Mouse (Mus musculus) embryonic facial prominence, embryonic 13.5 days (tissue): ENCODE measurements at regions not wholly inside any gene's neighbourhood (a gene's known extent, or its start where the extent isn't known, plus 50 kb on each side); places are given as distances from the start of the nearest gene placed in this dataset.

Source experiments
- ATAC-seq: fragments of 200-750 bp; cut with Nextera tagmentation; 2 replicates; pipeline ENCODE4 v1.8.0; 2017; ENCODE audit warnings: low read depth; ENCODE audit not compliant: insufficient number of reproducible peaks, insufficient read depth, low FRiP score, low TSS enrichment
- H3K27ac ChIP-seq: fragments of 300-500 bp; sonication (generic); 2 replicates; pipeline ENCODE4 v1.5.1; 2015; ENCODE audit warnings: moderate library complexity, mild to moderate bottlenecking, inconsistent platforms
- H3K27me3 ChIP-seq: fragments of 300-500 bp; sonication (generic); 2 replicates; pipeline ENCODE4 v1.6.1; 2015; ENCODE audit warnings: mild to moderate bottlenecking, inconsistent platforms
- H3K36me3 ChIP-seq: fragments of 300-500 bp; sonication (generic); 2 replicates; pipeline ENCODE4 v1.6.1; 2015; ENCODE audit warnings: mild to moderate bottlenecking, inconsistent platforms
- H3K4me1 ChIP-seq: fragments of 300-500 bp; sonication (generic); 2 replicates; pipeline ENCODE4 v1.6.1; 2015; ENCODE audit warnings: inconsistent platforms
- H3K4me2 ChIP-seq: fragments of 300-500 bp; sonication (generic); 2 replicates; pipeline ENCODE4 v1.6.1; 2015; ENCODE audit warnings: moderate library complexity, mild to moderate bottlenecking, inconsistent platforms
- H3K4me3 ChIP-seq: fragments of 300-500 bp; sonication (generic); 2 replicates; pipeline ENCODE4 v1.5.1; 2015; ENCODE audit warnings: mild to moderate bottlenecking, inconsistent platforms
- H3K9ac ChIP-seq: fragments of 300-500 bp; sonication (generic); 2 replicates; pipeline ENCODE4 v1.6.1; 2015; ENCODE audit warnings: mild to moderate bottlenecking, inconsistent platforms
- H3K9me3 ChIP-seq: fragments of 300-500 bp; sonication (generic); 2 replicates; pipeline ENCODE4 v1.6.1; 2016; ENCODE audit warnings: inconsistent platforms
- WGBS: fragments of 180-500 bp; shearing (Covaris S2); methylation state at CpG from one replicate; pipeline ENCODE4 v1.1.7; 2015; ENCODE audit warnings: mixed read lengths; 5-methylcytosine and 5-hydroxymethylcytosine counted together

DNA sequence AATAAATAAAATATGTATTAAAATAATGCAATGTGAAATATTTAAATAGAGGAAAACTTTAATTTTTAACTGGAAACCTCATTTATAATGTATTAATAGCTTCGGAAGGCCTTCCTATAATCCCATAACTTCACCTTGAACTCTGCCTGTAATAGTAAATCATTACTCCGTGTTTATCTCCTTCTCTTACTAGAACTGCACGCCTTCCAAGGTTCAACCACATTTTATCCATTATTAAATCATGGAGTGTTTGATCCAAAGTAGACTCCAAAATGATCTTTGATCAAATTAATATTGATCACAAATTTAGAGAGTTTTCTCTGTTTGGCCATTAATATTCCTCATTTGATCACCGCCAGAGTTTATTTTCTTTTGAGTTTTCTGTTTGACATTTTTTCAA lies 114.8 kb upstream of the Adgrl2 start:
- H3K9ac ChIP-seq: no peak overlapping the region
- H3K4me2 ChIP-seq: no peak overlapping the region
- H3K4me3 ChIP-seq: no peak overlapping the region
- H3K9me3 ChIP-seq: no peaks in the 10 kb centered on the region
- no peaks in the 10 kb centered on the region for H3K36me3 ChIP-seq
- H3K4me1 ChIP-seq: peaks cover 9% of the 10 kb centered on the region
- H3K27me3 ChIP-seq: no peaks in the 10 kb centered on the region
- ATAC-seq: no peak
- H3K27ac ChIP-seq: no peak overlapping the region
- 94% methylated on average over 4 of the region's 4 CpGs for WGBS

DNA sequence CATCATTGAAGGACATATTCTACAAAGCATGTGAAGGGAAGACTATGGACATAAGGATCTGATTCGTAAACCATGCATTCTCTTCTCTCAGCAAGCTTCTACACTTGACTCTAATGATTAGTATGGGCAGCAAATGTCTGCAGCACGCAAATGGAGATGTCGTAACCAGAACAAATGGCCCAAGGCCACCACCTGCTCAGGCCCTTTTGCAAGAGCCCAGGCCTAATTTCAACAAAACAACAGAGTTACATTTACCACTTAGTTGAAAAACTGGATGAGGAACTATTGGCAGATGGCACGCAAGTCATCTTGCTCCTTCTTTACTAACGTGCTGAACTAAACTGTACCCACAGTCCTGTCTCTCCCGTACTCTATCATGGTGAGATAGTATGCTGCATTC lies 113.7 kb upstream of the Adgrl2 start:
- WGBS: 82% methylated on average over 6 of the region's 6 CpGs
- no peak overlapping the region for H3K9ac ChIP-seq
- no peak overlapping the region for H3K27ac ChIP-seq
- no peaks in the 10 kb centered on the region for H3K9me3 ChIP-seq
- no peaks in the 10 kb centered on the region for H3K27me3 ChIP-seq
- peaks cover 14% of the 10 kb centered on the region for H3K4me1 ChIP-seq
- no peak overlapping the region for H3K4me3 ChIP-seq
- H3K4me2 ChIP-seq: no peak overlapping the region
- ATAC-seq: no peak
- H3K36me3 ChIP-seq: no peaks in the 10 kb centered on the region

DNA sequence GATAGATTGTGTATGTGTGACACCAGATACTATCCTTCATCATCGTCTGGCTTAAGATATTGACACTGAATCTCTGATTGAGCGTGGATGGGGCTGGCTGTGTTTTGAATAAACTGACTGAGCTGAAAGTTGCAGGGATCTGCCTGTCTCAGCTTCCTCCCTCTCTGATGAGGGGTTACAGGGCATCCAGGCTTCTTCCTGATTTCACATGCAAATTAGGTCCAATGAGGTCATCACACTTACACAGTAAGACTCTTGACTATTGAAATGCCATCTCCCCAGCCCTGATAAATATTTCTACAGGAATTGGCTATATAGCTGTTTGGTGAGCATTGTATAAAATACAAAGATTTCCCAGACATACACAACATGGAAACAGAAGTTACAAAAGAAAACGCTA lies 113.1 kb upstream of the Adgrl2 start:
- no peaks in the 10 kb centered on the region for H3K36me3 ChIP-seq
- H3K4me3 ChIP-seq: no peak overlapping the region
- no peaks in the 10 kb centered on the region for H3K27me3 ChIP-seq
- no peaks in the 10 kb centered on the region for H3K9me3 ChIP-seq
- WGBS: 85% methylated on average over 3 of the region's 3 CpGs
- H3K4me2 ChIP-seq: no peak overlapping the region
- H3K9ac ChIP-seq: no peak overlapping the region
- no peak overlapping the region for H3K27ac ChIP-seq
- H3K4me1 ChIP-seq: peaks cover 14% of the 10 kb centered on the region
- ATAC-seq: no peak

DNA sequence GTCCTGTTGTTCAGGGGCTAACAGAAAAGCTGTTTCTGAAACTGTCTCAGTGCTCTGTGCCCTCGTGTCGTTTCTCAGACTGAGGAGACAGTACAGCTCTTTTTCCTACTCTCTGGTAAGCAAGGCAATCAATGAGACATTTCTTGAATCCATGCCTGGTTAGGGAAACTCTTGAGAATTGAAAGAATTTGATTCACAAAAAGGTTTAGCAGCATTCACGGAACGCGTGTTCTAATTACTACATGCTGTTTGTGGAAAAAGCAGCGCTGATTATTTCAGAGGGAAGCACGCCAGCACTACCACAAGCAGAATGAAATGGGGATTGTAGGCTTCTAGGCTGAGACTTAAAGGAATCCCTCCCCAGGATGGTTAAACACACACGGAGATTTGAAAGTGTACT lies 112.5 kb upstream of the Adgrl2 start:
- Histone ChIP-seq H3K4me2 (no peak overlapping the region), H3K36me3 (no peaks in the 10 kb centered on the region), H3K4me3 (no peak overlapping the region), H3K27me3 (no peaks in the 10 kb centered on the region), H3K4me1 (peaks cover 14% of the 10 kb centered on the region), H3K9me3 (no peaks in the 10 kb centered on the region), H3K27ac (peak overlapping the region; percentile 5; the same call in 1 of the 2 replicates), H3K9ac (no peak overlapping the region)
- no peak for ATAC-seq
- 29% methylated on average over 8 of the region's 8 CpGs for whole genome bisulfite sequencing

DNA sequence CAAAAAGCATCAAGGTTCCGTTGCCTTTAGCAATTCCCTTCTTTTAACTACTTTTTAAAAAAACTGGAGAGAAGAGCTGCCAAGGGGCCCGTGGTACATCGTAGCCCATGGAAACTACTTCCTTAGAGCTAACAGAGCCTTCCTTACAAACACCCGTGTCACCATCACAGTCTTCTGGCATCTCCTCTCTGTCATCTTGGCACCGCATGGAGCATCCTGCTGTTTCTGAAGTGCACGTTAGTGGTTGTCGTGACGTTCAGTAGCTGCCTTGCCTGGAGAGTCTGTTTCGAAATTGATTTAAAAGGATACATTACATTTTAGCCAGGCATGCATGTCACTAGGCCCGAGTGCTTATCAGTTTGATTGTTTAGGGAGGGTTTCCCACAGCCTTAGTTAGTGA lies 111.4 kb upstream of the Adgrl2 start:
- no peak overlapping the region for H3K4me3 ChIP-seq
- no peak overlapping the region for H3K9ac ChIP-seq
- no peak overlapping the region for H3K27ac ChIP-seq
- H3K4me1 ChIP-seq: peaks cover 14% of the 10 kb centered on the region
- no peaks in the 10 kb centered on the region for H3K36me3 ChIP-seq
- no peak for ATAC-seq
- no peaks in the 10 kb centered on the region for H3K27me3 ChIP-seq
- H3K9me3 ChIP-seq: no peaks in the 10 kb centered on the region
- 75% methylated on average over 10 of the region's 10 CpGs for WGBS
- no peak overlapping the region for H3K4me2 ChIP-seq

GRCm38 (mm10) chr3:149098764-149099163 lies 108.4 kb upstream of the Adgrl2 start:
- 71% methylated on average over 4 of the region's 4 CpGs for WGBS
- Histone ChIP-seq H3K27me3 (no peaks in the 10 kb centered on the region), H3K36me3 (no peaks in the 10 kb centered on the region), H3K9me3 (no peaks in the 10 kb centered on the region), H3K9ac (no peak overlapping the region), H3K4me3 (no peak overlapping the region), H3K27ac (no peak overlapping the region), H3K4me1 (peaks cover 14% of the 10 kb centered on the region), H3K4me2 (no peak overlapping the region)
- no peak for ATAC-seq

DNA sequence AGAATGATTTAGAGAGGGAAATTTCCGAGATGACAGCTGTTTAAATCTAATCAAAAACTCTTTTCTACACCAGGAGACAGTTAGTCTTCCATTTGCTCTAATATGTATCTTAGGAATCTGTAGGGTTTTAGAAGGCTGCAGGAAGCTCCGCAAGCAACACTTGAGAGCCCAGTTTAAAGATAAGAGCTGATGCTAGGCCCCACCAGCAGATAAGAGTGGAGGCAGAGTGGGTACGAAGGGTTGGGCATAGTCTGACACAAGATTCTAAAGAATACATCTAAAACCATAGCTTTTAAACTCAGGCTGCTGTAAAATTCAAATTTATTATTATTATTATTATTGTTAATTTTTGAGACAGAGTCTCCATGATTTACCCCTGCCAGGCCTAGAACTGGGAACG lies 106.7 kb upstream of the Adgrl2 start:
- Histone ChIP-seq H3K4me1 (peaks cover 19% of the 10 kb centered on the region), H3K27me3 (no peaks in the 10 kb centered on the region), H3K4me2 (no peak overlapping the region), H3K36me3 (no peaks in the 10 kb centered on the region), H3K4me3 (no peak overlapping the region), H3K9me3 (no peaks in the 10 kb centered on the region), H3K27ac (no peak overlapping the region), H3K9ac (no peak overlapping the region)
- ATAC-seq: no peak
- 75% methylated on average over 4 of the region's 4 CpGs for WGBS

DNA sequence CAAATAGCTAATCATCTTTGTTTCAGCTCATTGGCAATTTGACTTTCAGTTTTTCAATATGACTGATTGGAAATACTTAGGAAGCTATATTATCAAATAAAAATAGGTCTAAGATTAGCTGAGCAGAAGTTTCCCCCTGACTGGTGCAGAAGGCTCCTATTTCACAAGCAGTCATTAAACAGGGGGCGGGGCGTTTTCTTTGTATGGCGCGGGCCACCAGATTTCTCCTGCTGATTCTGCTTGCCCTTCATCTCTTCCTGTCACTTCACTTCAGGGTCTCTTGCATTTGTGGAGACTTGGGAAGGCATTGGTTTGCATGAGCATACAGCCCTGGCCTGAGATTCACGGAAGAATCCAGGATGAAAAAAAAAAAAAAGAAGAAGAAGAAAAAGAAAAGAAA lies 102.3 kb upstream of the Adgrl2 start:
- no peaks in the 10 kb centered on the region for H3K27me3 ChIP-seq
- peak overlapping the region; percentile 39; the same call in 1 of the 2 replicates for H3K4me2 ChIP-seq
- H3K27ac ChIP-seq: 0 out of 2 replicates have a peak overlapping the region, but pooled peaks have one; percentile 23
- WGBS: 3% methylated on average over 5 of the region's 5 CpGs
- ATAC-seq: no peak
- H3K4me1 ChIP-seq: peaks cover 40% of the 10 kb centered on the region
- no peak overlapping the region for H3K9ac ChIP-seq
- H3K36me3 ChIP-seq: no peaks in the 10 kb centered on the region
- H3K9me3 ChIP-seq: no peaks in the 10 kb centered on the region
- no peak overlapping the region for H3K4me3 ChIP-seq

- H3K9ac ChIP-seq: no peak overlapping the region
- 0 out of 2 replicates have a peak overlapping the region, but pooled peaks have one; percentile 11 for H3K4me2 ChIP-seq
- no peak for ATAC-seq
- no peaks in the 10 kb centered on the region for H3K36me3 ChIP-seq
- WGBS: 21% methylated on average over 5 of the region's 5 CpGs
- H3K4me1 ChIP-seq: peaks cover 62% of the 10 kb centered on the region
- no peaks in the 10 kb centered on the region for H3K9me3 ChIP-seq
- H3K27me3 ChIP-seq: no peaks in the 10 kb centered on the region
- no peak overlapping the region for H3K4me3 ChIP-seq
- no peak overlapping the region for H3K27ac ChIP-seq
Observed at GRCm38 (mm10) chr3:149090103-149090502, 99.7 kb upstream of the Adgrl2 start.

- H3K36me3 ChIP-seq: no peaks in the 10 kb centered on the region
- no peak for ATAC-seq
- H3K27ac ChIP-seq: peak overlapping the region; percentile 1
- H3K4me2 ChIP-seq: peak overlapping the region; percentile 63
- H3K9ac ChIP-seq: peak overlapping the region; percentile 60
- WGBS: 1% methylated on average over 16 of the region's 16 CpGs
- no peaks in the 10 kb centered on the region for H3K27me3 ChIP-seq
- H3K4me3 ChIP-seq: peak overlapping the region; percentile 33
- no peaks in the 10 kb centered on the region for H3K9me3 ChIP-seq
- peaks cover 74% of the 10 kb centered on the region for H3K4me1 ChIP-seq
Observed at GRCm38 (mm10) chr3:149088621-149089128, 98.3 kb upstream of the Adgrl2 start.

DNA sequence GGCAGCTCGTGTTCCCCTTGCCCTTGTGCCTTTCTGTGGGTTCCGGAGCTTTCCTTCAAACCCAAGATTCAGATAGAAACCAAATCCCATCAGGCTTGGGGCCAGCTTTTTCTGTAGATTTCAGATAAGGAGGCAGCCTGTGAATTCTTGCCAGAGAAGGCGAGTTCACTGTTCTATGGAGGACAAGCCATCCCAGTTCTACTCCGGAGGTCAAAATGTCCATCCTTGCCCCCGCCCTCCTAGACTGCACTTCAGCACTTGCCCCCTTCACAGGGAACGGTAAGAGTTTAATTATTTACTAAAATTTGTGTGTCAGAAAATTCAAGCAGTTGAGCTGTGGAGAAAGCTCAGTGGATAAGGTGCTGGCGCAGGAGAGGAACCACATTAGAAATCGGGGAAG lies 97.1 kb upstream of the Adgrl2 start:
- no peaks in the 10 kb centered on the region for H3K27me3 ChIP-seq
- WGBS: 61% methylated on average over 8 of the region's 8 CpGs
- H3K9me3 ChIP-seq: no peaks in the 10 kb centered on the region
- no peak overlapping the region for H3K4me3 ChIP-seq
- no peaks in the 10 kb centered on the region for H3K36me3 ChIP-seq
- H3K9ac ChIP-seq: no peak overlapping the region
- H3K27ac ChIP-seq: no peak overlapping the region
- no peak for ATAC-seq
- H3K4me1 ChIP-seq: peaks cover 68% of the 10 kb centered on the region
- H3K4me2 ChIP-seq: peak overlapping the region; percentile 26

DNA sequence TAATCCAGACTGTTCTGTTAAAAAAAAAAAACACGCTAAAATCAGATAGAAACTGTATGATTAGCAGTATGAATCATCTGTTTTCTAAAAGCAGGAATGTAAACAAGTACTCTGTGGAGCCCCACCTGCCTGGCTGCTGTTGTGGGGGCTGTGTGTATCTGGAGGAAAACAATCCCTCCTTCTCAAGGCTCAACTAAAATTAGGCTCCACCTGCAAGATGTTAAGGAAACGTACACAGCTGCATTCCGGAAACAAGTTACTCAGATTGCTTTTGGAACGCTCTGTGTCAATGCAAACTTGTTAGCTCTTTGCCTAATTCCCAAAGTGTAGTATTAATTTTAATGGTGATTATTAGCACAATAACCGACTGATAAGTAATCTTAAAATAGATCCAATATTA lies 96.3 kb upstream of the Adgrl2 start:
- Histone ChIP-seq H3K4me2 (peak overlapping the region; percentile 7; the same call in 1 of the 2 replicates), H3K36me3 (no peaks in the 10 kb centered on the region), H3K27ac (no peak overlapping the region), H3K9me3 (no peaks in the 10 kb centered on the region), H3K4me1 (peaks cover 68% of the 10 kb centered on the region), H3K9ac (no peak overlapping the region), H3K27me3 (no peaks in the 10 kb centered on the region), H3K4me3 (no peak overlapping the region)
- ATAC-seq: no peak
- WGBS: 11% methylated on average over 5 of the region's 5 CpGs

GRCm38 (mm10) chr3:149086086-149086485 lies 95.7 kb upstream of the Adgrl2 start:
- H3K27ac ChIP-seq: peak overlapping the region; percentile 72
- no peak overlapping the region for H3K4me2 ChIP-seq
- no peak for ATAC-seq
- no peaks in the 10 kb centered on the region for H3K27me3 ChIP-seq
- H3K9me3 ChIP-seq: no peaks in the 10 kb centered on the region
- no peak overlapping the region for H3K4me3 ChIP-seq
- peaks cover 68% of the 10 kb centered on the region for H3K4me1 ChIP-seq
- H3K9ac ChIP-seq: no peak overlapping the region
- H3K36me3 ChIP-seq: no peaks in the 10 kb centered on the region
- WGBS: 64% methylated on average over 3 of the region's 3 CpGs
